ENCODE assay signal across 8 mouse cellular contexts in genomic region chr19:37419613-37420012, GRCm38 (mm10). TPM values are rescaled to one million over a fixed set of nuclear protein-coding genes. Genes with fewer than 3 reads are reported as not detected.
DNase-seq lines count a peak whose midpoint lies in the region.

No protein-coding gene starts in this region.

- intact Hi-C loops in left cerebral cortex, postnatal 36 days (cut with DNase I): no loop called here

- DNase-seq in layer of hippocampus, adult 11-12 months (ENCODE audit: low spot score): peak; percentile 60
- no peak for DNase-seq in layer of hippocampus, adult 9-10 months (ENCODE audit: low spot score)
- peak; percentile 83 for DNase-seq in ES-CJ7 (ENCODE audit: low read depth, low spot score)
- DNase-seq in adrenal gland, postnatal 36 days: peak; percentile 52 to 72
- DNase-seq in gastrocnemius, postnatal 10 days: peak; percentile 28
- DNase-seq in left cerebral cortex, postnatal 36 days (ENCODE audit: low spot score in 2 of 2): peak; percentile 5 to 25
- DNase-seq in right cerebral cortex, adult 2 months (ENCODE audit: low spot score in 2 of 2): peak; percentile 55 to 61
- DNase-seq in ovary, postnatal 10 days (ENCODE audit: low spot score): no peak

RNA-seq across cellular contexts. Expression of gene Hhex, which starts 15.0 kb away (rescaled TPM):
- total RNA-seq in adrenal gland, postnatal 36 days (2021): 10 to 100 TPM; 42.6 to 70.0 TPM
- total RNA-seq in gastrocnemius, postnatal 10 days (2021): 1 to 10 TPM; 3.5 to 5.7 TPM
- 1 to 10 TPM; 2.4 to 3.4 TPM for total RNA-seq in left cerebral cortex, postnatal 36 days (2021)

RNA-seq across cellular contexts. Expression of gene Kif11, which starts 43.4 kb away (rescaled TPM):
- 1 to 10 TPM; 3.2 to 3.3 TPM for total RNA-seq in adrenal gland, postnatal 36 days (2021)
- total RNA-seq in gastrocnemius, postnatal 10 days (2021): 10 to 100 TPM in 1 of 2 experiments, 1 to 10 TPM in 1; 8.4 to 10.2 TPM
- total RNA-seq in left cerebral cortex, postnatal 36 days (2021): 1 to 10 TPM; 1.1 TPM

Comparison
In these comparisons a context has a peak if more than half of its experiments do, and no peak if none do; other contexts are left out.
1. DNase-seq: peak in layer of hippocampus, adult 11-12 months (single experiment), ES-CJ7 (single experiment), adrenal gland, postnatal 36 days (2 of 2), gastrocnemius, postnatal 10 days (single experiment), left cerebral cortex, postnatal 36 days (2 of 2) and right cerebral cortex, adult 2 months (2 of 2); none in layer of hippocampus, adult 9-10 months (single experiment) and ovary, postnatal 10 days (single experiment).
2. RNA of gene Hhex, which starts 15.0 kb away (total RNA-seq): 42.6 to 70.0 TPM in adrenal gland, postnatal 36 days; 3.5 to 5.7 TPM in gastrocnemius, postnatal 10 days and 2.4 to 3.4 TPM in left cerebral cortex, postnatal 36 days; every median in the first group is over 4 times any median in the second.